Mouse (Mus musculus) kidney, postnatal 0 days (tissue): ENCODE measurements at regions not wholly inside any gene's neighbourhood (a gene's known extent, or its start where the extent isn't known, plus 50 kb on each side); places are given as distances from the start of the nearest gene placed in this dataset.

Source experiments
- ATAC-seq: fragments of 200-750 bp; cut with Nextera tagmentation; replicated peaks from 2 replicates; pipeline ENCODE4 v1.8.0; 2017; ENCODE audit warnings: low read depth, moderate number of reproducible peaks, moderate TSS enrichment, moderate library complexity; ENCODE audit not compliant: low FRiP score
- DNase-seq: peaks from one replicate; pipeline ENCODE4 v3.0.0-alpha.2; 2016; ENCODE audit warnings: low spot score
- H3K27ac ChIP-seq: fragments of 300-500 bp; sonication (generic); 2 replicates; pipeline ENCODE4 v1.5.1; 2014; ENCODE audit warnings: mild to moderate bottlenecking
- H3K27me3 ChIP-seq: fragments of 300-500 bp; sonication (generic); 2 replicates; pipeline ENCODE4 v1.6.1; 2014; ENCODE audit warnings: low read length, mixed read lengths; ENCODE audit not compliant: insufficient read depth
- H3K36me3 ChIP-seq: fragments of 300-500 bp; sonication (generic); 2 replicates; pipeline ENCODE4 v1.6.1; 2014; ENCODE audit warnings: low read length, mixed read lengths; ENCODE audit not compliant: insufficient read depth
- H3K4me1 ChIP-seq: fragments of 300-500 bp; sonication (generic); replicated peaks from 2 replicates; pipeline ENCODE4 v1.6.1; 2014; ENCODE audit warnings: antibody characterized with exemption, low read length, mixed read lengths; ENCODE audit not compliant: insufficient read depth
- H3K4me2 ChIP-seq: fragments of 300-500 bp; sonication (generic); 2 replicates; pipeline ENCODE4 v1.6.1; 2014; ENCODE audit warnings: mild to moderate bottlenecking, low read length, moderate library complexity, mixed read lengths
- H3K4me3 ChIP-seq: fragments of 300-500 bp; sonication (generic); replicated peaks from 2 replicates; pipeline ENCODE4 v1.5.1; 2014; ENCODE audit warnings: low read depth, low read length
- H3K9ac ChIP-seq: fragments of 300-500 bp; sonication (generic); 2 replicates; pipeline ENCODE4 v1.6.1; 2014; ENCODE audit warnings: low read depth, low read length
- H3K9me3 ChIP-seq: fragments of 300-500 bp; sonication (generic); replicated peaks from 2 replicates; pipeline ENCODE4 v1.6.1; 2016; ENCODE audit warnings: low read length, inconsistent platforms, mixed read lengths
- CTCF ChIP-seq: IDR thresholded peaks from 2 replicates; pipeline ENCODE4 v1.5.1; 2016; ENCODE audit warnings: antibody characterized with exemption, low read depth, mild to moderate bottlenecking, moderate library complexity
- WGBS: fragments of 180-500 bp; shearing (Covaris S2); extraction: QIAGEN DNeasy Blood & Tissue Kit; methylation state at CpG from one replicate; pipeline ENCODE4 v1.1.7; 2014; 5-methylcytosine and 5-hydroxymethylcytosine counted together

- H3K9ac ChIP-seq: no peak overlapping the region
- ATAC-seq (no peak), DNase-seq (no peak)
- no peaks in the 10 kb centered on the region for H3K9me3 ChIP-seq
- TF ChIP-seq CTCF: no peak
- H3K36me3 ChIP-seq: no peaks in the 10 kb centered on the region
- H3K4me1 ChIP-seq: no peaks in the 10 kb centered on the region
- H3K4me2 ChIP-seq: no peak overlapping the region
- H3K4me3 ChIP-seq: no peak overlapping the region
- no peaks in the 10 kb centered on the region for H3K27me3 ChIP-seq
- no peak overlapping the region for H3K27ac ChIP-seq
- WGBS: 70% methylated on average over 12 of the region's 12 CpGs
Observed at GRCm38 (mm10) chr3:129400092-129400924, 67.8 kb upstream of the Enpep start.

DNA sequence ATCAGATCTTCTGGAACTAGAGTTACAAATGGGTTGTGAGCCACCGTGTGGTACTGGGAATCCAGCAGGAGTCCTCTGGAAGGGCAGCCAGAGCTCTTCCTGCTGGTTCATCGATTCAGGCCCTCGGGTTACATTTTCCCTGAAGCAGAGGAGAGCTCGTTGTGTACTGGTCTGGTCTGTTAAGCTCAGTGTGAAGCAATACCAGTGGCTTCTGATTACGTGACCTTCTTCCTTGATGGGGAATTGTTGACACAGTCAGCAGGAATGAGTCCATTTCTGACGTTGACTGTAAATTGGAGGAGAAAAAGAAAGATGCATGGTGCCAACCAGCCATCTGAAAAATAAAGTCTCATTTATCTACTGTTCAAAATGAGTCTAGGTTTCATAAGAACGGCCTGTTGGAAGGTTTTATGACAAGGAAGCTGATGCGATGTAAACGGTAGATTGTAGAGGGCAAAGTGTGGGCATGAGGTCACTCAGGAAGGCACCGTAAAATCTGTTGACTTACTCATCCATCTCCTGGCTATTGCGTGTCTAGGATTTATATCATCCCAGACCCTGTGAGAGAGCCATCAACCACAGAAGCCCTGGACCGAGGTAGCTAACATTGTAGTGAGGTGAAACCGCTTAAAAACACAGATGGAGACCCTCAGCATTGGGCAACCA, 79.0 kb upstream of the Enpep start:
- Histone ChIP-seq H3K9me3 (no peaks in the 10 kb centered on the region), H3K27ac (no peak overlapping the region), H3K4me1 (no peaks in the 10 kb centered on the region), H3K36me3 (no peaks in the 10 kb centered on the region), H3K4me2 (no peak overlapping the region), H3K9ac (no peak overlapping the region), H3K27me3 (no peaks in the 10 kb centered on the region), H3K4me3 (no peak overlapping the region)
- no peak for DNase-seq
- no peak for TF ChIP-seq CTCF
- WGBS: 65% methylated on average over 13 of the region's 13 CpGs
- ATAC-seq: no peak

DNA sequence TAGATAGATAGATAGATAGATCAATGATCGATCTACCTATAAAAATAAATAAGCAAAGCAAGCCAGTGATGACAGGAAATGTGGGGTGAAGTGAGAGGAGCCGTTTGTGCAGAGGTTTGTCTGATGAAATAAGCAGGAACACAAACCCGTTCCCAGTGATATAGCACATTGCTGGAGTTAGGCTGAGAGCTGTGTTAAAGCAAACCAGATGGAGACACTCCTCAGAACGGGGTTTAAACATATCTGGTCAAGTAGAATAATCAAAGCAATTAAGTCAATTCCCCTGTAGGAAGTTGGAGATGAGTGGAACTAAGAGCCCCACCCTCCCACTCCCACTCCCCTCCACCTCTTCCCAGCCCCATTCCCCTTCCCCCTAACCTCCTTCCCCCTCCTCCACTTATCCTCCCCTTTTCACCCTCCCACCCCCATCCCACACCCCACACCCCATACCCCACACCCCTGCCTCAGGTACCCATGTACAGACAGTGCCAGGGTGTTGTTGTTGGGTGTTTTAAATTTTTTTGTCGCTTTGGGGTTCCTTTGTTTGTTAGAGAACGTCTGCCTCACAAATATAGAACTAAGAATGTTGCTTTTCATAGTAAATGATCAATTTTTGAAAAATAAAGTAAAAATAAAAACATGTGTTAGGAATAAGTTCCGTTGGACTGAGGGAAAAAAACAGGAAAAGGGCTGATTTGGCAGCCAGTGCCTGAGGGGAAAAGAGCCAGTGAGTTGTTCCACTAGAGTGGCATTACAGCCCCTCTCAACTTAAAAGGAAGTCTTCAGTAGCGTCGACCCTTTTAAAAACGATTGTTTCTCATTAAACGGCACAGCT, 79.8 kb upstream of the Enpep start:
- ATAC-seq (no peak), DNase-seq (no peak)
- Histone ChIP-seq H3K27ac (no peak overlapping the region), H3K4me1 (no peaks in the 10 kb centered on the region), H3K4me2 (no peak overlapping the region), H3K9me3 (no peaks in the 10 kb centered on the region), H3K4me3 (no peak overlapping the region), H3K27me3 (no peaks in the 10 kb centered on the region), H3K9ac (no peak overlapping the region), H3K36me3 (no peaks in the 10 kb centered on the region)
- TF ChIP-seq CTCF: no peak
- 43% methylated on average over 11 of the region's 11 CpGs for WGBS

DNA sequence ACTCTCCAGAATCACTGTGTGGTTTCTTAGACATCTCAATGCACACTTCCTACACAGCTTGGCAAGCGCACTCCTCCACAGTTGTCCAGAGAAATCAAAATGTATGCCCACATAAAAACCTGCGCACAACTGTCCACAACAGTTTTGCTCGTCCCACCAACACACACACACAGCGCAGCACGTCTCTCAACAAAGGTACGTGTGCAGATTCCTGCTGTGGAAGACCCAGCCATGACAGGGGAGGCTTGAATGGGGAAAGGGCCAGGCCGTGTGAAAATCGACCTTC, 80.4 kb upstream of the Enpep start:
- no peaks in the 10 kb centered on the region for H3K4me1 ChIP-seq
- H3K27me3 ChIP-seq: no peaks in the 10 kb centered on the region
- H3K27ac ChIP-seq: no peak overlapping the region
- H3K4me3 ChIP-seq: no peak overlapping the region
- no peak for DNase-seq
- H3K4me2 ChIP-seq: no peak overlapping the region
- WGBS: 81% methylated on average over 8 of the region's 8 CpGs
- no peak for TF ChIP-seq CTCF
- no peaks in the 10 kb centered on the region for H3K36me3 ChIP-seq
- no peak overlapping the region for H3K9ac ChIP-seq
- no peaks in the 10 kb centered on the region for H3K9me3 ChIP-seq
- ATAC-seq: no peak

DNA sequence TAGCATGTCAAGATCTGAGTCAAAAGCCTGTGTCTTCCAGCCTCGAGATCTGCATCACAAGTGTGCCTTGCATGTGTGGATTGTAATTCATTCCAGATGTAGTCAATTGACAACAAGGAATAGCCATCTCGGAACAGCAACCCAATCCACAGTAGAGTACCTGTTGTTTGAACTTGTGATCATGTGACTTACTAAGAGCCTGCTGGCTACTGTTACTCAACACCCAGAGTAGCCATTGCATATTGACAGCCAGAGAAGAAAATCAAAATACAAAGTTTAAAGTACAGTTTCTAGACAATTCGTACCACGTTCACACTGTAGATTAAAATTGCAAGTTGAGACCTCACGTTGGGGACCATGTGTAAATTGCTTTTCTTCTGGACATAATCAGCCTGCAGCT, 83.1 kb upstream of the Enpep start:
- DNase-seq (no peak), ATAC-seq (no peak)
- WGBS: 88% methylated on average over 5 of the region's 5 CpGs
- H3K27me3 ChIP-seq: no peaks in the 10 kb centered on the region
- no peak overlapping the region for H3K4me3 ChIP-seq
- no peak for TF ChIP-seq CTCF
- H3K4me1 ChIP-seq: no peaks in the 10 kb centered on the region
- no peak overlapping the region for H3K9ac ChIP-seq
- no peak overlapping the region for H3K27ac ChIP-seq
- H3K36me3 ChIP-seq: no peaks in the 10 kb centered on the region
- no peaks in the 10 kb centered on the region for H3K9me3 ChIP-seq
- no peak overlapping the region for H3K4me2 ChIP-seq

DNA sequence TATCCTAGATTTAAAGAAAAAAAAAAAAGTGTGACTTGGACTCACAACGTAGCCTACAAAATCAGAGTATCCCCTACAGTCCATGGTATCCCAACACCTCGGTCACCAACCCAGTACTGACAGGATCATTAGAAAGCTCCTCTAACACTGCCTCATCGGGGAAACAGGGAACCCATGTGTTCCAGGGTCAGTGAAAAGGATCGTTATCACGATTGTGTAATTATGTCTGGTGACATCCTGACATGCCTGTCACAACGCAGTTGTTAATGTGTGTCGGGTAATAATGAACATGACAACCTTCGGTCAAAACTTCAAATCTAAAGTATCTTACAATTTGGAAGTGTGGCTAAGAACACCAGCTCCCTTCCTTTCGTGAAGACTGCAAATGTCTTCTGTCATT, 83.8 kb upstream of the Enpep start:
- WGBS: 91% methylated on average over 9 of the region's 9 CpGs
- no peaks in the 10 kb centered on the region for H3K9me3 ChIP-seq
- no peak for ATAC-seq
- no peak overlapping the region for H3K9ac ChIP-seq
- no peak for DNase-seq
- no peak for TF ChIP-seq CTCF
- no peak overlapping the region for H3K27ac ChIP-seq
- no peak overlapping the region for H3K4me3 ChIP-seq
- H3K4me1 ChIP-seq: no peaks in the 10 kb centered on the region
- no peaks in the 10 kb centered on the region for H3K36me3 ChIP-seq
- no peaks in the 10 kb centered on the region for H3K27me3 ChIP-seq
- no peak overlapping the region for H3K4me2 ChIP-seq
